Mouse (Mus musculus): ENCODE results near the gene Bckdha. TPM values are rescaled to one million over a fixed set of nuclear protein-coding genes. Genes with fewer than 3 reads are reported as not detected.

Gene Bckdha
- total and polyA plus RNA-seq, 2 experiments = 273 to 521 TPM

GRCm38 (mm10) chr7:25677013-25677412 lies 18.2 kb upstream of the Bckdha start:
- no peak for TF ChIP-seq POLR2A (IDR thresholded peaks at IDR 0.05; ENCODE audit: extremely low read depth, insufficient read depth, low read length)
- no peak for TF ChIP-seq CTCF (IDR thresholded peaks at IDR 0.05; ENCODE audit: low read depth, low read length)
- H3K79me2 ChIP-seq (ENCODE audit: control insufficient read depth, insufficient read depth, low read length) = no peaks in the 10 kb centered on the region
- H3K4me3 ChIP-seq (ENCODE audit: insufficient read depth, low read depth, low read length) = no peak overlapping the region
- H3K27me3 ChIP-seq (ENCODE audit: control insufficient read depth, insufficient read depth, low read length) = peaks cover 4% of the 10 kb centered on the region; the same call in 1 of the 2 replicates
- no peak for DNase-seq (ENCODE audit: extremely low read depth, low read depth, low spot score)
- H3K27ac ChIP-seq (replicated peaks; ENCODE audit: insufficient read depth, low read depth, low read length) = no peak overlapping the region
- no peak overlapping the region for H3K9ac ChIP-seq (ENCODE audit: low read depth, low read length)
- WGBS = 91% methylated on average over 7 of the region's 7 CpGs
- H3K36me3 ChIP-seq (ENCODE audit: control insufficient read depth, insufficient read depth, low read length) = no peaks in the 10 kb centered on the region
- H3K4me1 ChIP-seq (ENCODE audit: control insufficient read depth, insufficient read depth, low read length) = peaks cover 4% of the 10 kb centered on the region

DNA sequence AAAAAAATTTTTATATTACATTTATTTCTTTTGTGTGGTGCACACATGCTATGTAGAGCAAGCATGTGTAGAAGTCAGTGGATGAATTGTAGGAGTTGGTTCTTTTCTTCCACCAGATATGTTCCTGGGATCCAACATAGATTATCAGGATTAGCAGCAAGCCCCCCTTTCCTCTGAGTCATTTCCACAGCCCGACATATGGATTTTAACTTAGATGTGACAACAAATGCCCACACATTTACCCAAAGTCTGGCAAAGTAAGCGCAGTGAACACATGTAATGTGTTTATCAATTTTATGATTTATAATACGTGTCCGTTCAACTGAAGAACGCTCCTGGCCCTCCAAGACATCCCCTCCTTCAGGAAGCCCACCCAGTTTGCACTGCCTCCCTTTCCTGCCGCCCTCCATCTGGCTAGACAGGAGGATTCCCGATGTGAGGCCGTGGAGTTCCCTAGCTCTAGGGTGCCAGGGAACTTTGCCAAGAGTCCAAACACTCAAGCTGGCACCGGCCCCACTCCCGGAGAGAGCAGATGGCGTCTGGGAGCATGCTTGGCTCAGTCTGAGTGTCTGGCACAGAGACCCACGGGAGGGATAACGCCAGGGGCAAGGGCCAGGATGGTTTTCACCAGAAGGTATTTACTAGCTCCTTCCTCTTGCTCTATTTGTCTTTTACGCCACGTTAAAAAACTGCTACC lies 17.5 kb upstream of the Bckdha start:
- WGBS = 24% methylated on average over 15 of the region's 15 CpGs
- DNase-seq (ENCODE audit: extremely low read depth, low read depth, low spot score) = peak; percentile 83
- H3K4me3 ChIP-seq (ENCODE audit: insufficient read depth, low read depth, low read length) = no peak overlapping the region
- peaks cover 4% of the 10 kb centered on the region for H3K4me1 ChIP-seq (ENCODE audit: control insufficient read depth, insufficient read depth, low read length)
- H3K27me3 ChIP-seq (ENCODE audit: control insufficient read depth, insufficient read depth, low read length) = peaks cover 4% of the 10 kb centered on the region; the same call in 1 of the 2 replicates
- no peaks in the 10 kb centered on the region for H3K79me2 ChIP-seq (ENCODE audit: control insufficient read depth, insufficient read depth, low read length)
- H3K27ac ChIP-seq (replicated peaks; ENCODE audit: insufficient read depth, low read depth, low read length) = no peak overlapping the region
- no peaks in the 10 kb centered on the region for H3K36me3 ChIP-seq (ENCODE audit: control insufficient read depth, insufficient read depth, low read length)
- TF ChIP-seq POLR2A (IDR thresholded peaks at IDR 0.05; ENCODE audit: extremely low read depth, insufficient read depth, low read length) (no peak), CTCF (IDR thresholded peaks at IDR 0.05; ENCODE audit: low read depth, low read length) (no peak)
- H3K9ac ChIP-seq (ENCODE audit: low read depth, low read length) = no peak overlapping the region

DNA sequence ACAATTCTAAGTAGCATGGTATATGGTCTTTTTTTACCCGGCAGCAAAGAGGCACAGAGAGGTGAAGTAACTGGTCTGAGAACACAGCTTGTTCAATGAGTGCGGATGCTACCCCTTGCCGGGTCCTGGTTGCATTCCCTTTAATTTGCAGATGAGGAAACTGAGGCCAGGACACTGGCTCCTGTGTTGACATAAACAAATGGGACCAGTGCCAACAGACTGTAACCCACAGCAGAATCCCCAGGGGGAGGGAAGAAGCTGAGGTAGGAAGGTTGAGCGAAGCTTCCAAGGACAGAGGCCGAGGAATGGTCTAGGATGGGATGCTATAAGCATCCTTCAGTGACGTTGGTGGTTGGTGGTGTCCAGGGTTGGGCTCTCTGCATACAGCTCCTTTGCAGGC lies 16.6 kb upstream of the Bckdha start:
- no peak for DNase-seq (ENCODE audit: extremely low read depth, low read depth, low spot score)
- no peak for TF ChIP-seq CTCF (IDR thresholded peaks at IDR 0.05; ENCODE audit: low read depth, low read length)
- TF ChIP-seq POLR2A (IDR thresholded peaks at IDR 0.05; ENCODE audit: extremely low read depth, insufficient read depth, low read length) = no peak
- Histone ChIP-seq H3K79me2 (ENCODE audit: control insufficient read depth, insufficient read depth, low read length) (no peaks in the 10 kb centered on the region), H3K4me3 (ENCODE audit: insufficient read depth, low read depth, low read length) (no peak overlapping the region), H3K9ac (ENCODE audit: low read depth, low read length) (no peak overlapping the region), H3K27me3 (ENCODE audit: control insufficient read depth, insufficient read depth, low read length) (peaks cover 4% of the 10 kb centered on the region; the same call in 1 of the 2 replicates), H3K27ac (replicated peaks; ENCODE audit: insufficient read depth, low read depth, low read length) (no peak overlapping the region), H3K36me3 (ENCODE audit: control insufficient read depth, insufficient read depth, low read length) (no peaks in the 10 kb centered on the region), H3K4me1 (ENCODE audit: control insufficient read depth, insufficient read depth, low read length) (peaks cover 4% of the 10 kb centered on the region)
- WGBS = 50% methylated on average over 6 of the region's 6 CpGs

GRCm38 (mm10) chr7:25674719-25675300 lies 16.0 kb upstream of the Bckdha start, which contains the start of gene Tmem91:
Tmem91 (minus strand) TSS chr7:25675166.
- Histone ChIP-seq H3K4me1 (ENCODE audit: control insufficient read depth, insufficient read depth, low read length) (peaks cover 1% of the 10 kb centered on the region; the same call in 1 of the 2 replicates), H3K36me3 (ENCODE audit: control insufficient read depth, insufficient read depth, low read length) (no peaks in the 10 kb centered on the region), H3K27me3 (ENCODE audit: control insufficient read depth, insufficient read depth, low read length) (peaks cover 4% of the 10 kb centered on the region; the same call in 1 of the 2 replicates), H3K9ac (ENCODE audit: low read depth, low read length) (no peak within 1 kb of the TSS), H3K27ac (replicated peaks; ENCODE audit: insufficient read depth, low read depth, low read length) (no peak within 1 kb of the TSS), H3K4me3 (ENCODE audit: insufficient read depth, low read depth, low read length) (no peak within 1 kb of the TSS), H3K79me2 (ENCODE audit: control insufficient read depth, insufficient read depth, low read length) (no peaks in the 10 kb centered on the region)
- TF ChIP-seq POLR2A (IDR thresholded peaks at IDR 0.05; ENCODE audit: extremely low read depth, insufficient read depth, low read length) (no peak), CTCF (IDR thresholded peaks at IDR 0.05; ENCODE audit: low read depth, low read length) (no peak)
- WGBS = 4% methylated on average over 29 of the region's 29 CpGs
- DNase-seq (ENCODE audit: extremely low read depth, low read depth, low spot score) = no peak

DNA sequence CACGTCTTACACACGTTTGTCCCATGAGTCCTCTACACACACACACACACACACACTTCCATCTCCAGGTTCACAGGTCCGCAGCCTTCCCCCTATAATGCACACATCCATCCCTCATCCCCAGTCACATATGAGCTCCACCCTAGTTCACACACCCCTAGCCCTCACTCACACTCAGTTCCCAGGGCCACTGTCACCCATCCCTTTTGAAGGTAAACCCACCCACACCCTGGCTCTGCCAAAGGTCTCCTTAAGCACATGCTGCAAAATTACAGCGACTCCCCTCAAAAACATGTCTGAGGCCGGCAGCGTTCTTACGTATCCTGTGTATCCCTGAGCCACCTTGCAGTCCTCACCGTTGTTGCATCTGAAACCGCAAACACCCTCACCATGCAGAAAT lies 15.5 kb upstream of the Bckdha start:
- no peak overlapping the region for H3K4me3 ChIP-seq (ENCODE audit: insufficient read depth, low read depth, low read length)
- WGBS = 27% methylated on average over 9 of the region's 9 CpGs
- peaks cover 4% of the 10 kb centered on the region; the same call in 1 of the 2 replicates for H3K27me3 ChIP-seq (ENCODE audit: control insufficient read depth, insufficient read depth, low read length)
- no peak for DNase-seq (ENCODE audit: extremely low read depth, low read depth, low spot score)
- H3K36me3 ChIP-seq (ENCODE audit: control insufficient read depth, insufficient read depth, low read length) = no peaks in the 10 kb centered on the region
- no peak overlapping the region for H3K27ac ChIP-seq (replicated peaks; ENCODE audit: insufficient read depth, low read depth, low read length)
- TF ChIP-seq POLR2A (IDR thresholded peaks at IDR 0.05; ENCODE audit: extremely low read depth, insufficient read depth, low read length) (no peak), CTCF (IDR thresholded peaks at IDR 0.05; ENCODE audit: low read depth, low read length) (no peak)
- no peak overlapping the region for H3K9ac ChIP-seq (ENCODE audit: low read depth, low read length)
- H3K4me1 ChIP-seq (ENCODE audit: control insufficient read depth, insufficient read depth, low read length) = peaks cover 1% of the 10 kb centered on the region; the same call in 1 of the 2 replicates
- H3K79me2 ChIP-seq (ENCODE audit: control insufficient read depth, insufficient read depth, low read length) = no peaks in the 10 kb centered on the region

All from liver, adult 2 months (tissue).